Mouse (Mus musculus) mature B cell (primary cell): Measurements from ENCODE around the gene Sephs1.
"Not testable (repeated sequence)": the region's sequence is repeated elsewhere in the genome, so short reads cannot be mapped to it uniquely, and the experiment has no call there.

ENCODE experiments used
- in situ Hi-C: fragments of 300-500 bp; cut with MboI; formaldehyde crosslinking; loops from 2 replicates; pipeline ENCODE4 v1.14.3; 2019

Sephs1 gene

DNA sequence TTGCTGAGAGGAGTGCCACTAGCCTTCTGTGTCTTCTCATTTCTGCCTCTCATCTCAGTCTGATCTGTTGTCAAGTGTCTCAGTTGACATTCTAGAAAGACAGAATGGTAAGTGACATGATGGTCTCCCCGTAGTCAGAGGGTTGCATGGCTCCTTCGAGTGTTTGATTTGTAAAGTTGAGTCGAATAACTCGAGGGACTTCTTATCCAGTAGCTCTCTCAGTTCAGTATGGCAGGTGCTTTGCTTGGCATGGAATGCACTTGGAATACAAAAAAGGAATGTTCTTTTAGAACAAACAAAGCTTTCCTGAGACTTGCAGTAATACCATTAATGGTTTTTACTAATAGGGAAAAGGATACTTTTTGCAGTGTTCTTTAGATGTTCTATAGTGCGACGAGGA is 25.8 kb downstream of the Sephs1 start:
- in situ Hi-C loops, result no loop called here

DNA sequence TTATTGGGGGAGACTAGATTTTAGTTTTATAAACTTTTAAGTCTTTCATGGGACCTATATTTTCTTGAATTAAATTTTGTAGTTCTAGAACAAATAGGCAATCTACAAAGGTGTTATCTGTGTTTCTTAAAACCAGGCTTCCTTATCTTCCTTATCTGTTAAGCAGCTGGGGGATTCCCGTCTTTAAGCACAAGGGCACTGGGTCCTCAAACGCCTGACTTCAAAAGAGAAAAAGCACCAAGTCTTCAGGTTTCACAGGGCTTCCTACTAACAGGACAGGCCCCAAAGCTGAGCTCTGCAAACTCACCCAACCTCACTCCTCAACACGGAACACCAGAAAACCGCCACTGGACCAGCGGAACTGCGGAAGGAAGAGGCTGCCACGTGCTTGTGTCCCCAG is 26.6 kb downstream of the Sephs1 start:
- in situ Hi-C loops, result no loop called here

DNA sequence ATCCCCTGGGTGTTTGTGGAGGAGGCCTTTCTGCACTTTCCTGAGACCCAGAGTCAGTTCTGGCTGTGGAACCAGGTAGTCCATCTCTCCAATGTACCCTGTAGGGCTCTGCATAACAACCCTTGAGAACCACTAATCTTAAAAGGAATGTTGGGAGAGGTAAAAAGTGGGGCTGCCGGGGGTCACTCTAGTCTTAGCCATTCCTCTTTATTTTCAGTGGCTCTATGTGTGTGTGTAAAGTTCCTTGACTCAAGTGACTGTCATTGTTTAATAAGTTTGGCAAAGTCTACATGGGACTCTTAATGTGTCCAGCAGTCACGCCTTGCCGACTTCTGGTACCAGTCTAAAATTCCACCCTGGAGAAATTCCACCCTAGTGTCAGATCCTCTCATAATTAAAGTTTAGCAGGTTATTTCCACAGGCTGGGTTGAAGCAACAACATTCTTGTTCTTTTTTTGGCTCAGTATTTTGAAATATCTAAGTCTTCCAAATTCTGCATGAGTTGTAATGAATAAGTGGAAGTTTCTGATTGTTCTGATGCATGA is 27.5 kb downstream of the Sephs1 start:
- in situ Hi-C loops, result no loop called here

DNA sequence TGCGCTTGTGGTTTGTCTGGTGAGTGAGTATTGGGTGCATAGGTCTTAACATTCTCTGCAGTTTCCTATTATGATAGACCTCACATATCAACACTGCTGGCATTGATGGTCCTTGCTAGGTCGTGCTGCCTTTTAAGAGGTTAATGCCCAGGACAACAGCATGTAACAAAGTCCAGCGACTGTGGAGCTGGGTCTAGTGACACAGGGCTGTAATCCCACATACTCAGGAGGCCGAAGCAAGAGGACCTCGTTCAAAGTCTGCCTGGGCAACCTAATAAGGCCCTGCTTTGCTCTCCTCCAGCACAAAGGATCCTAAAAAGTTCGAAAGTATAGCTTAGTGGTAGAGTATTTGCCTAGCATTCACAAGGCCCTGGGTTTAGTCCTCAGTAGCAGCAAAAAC is 28.5 kb downstream of the Sephs1 start:
- in situ Hi-C loops, result no loop called here

DNA sequence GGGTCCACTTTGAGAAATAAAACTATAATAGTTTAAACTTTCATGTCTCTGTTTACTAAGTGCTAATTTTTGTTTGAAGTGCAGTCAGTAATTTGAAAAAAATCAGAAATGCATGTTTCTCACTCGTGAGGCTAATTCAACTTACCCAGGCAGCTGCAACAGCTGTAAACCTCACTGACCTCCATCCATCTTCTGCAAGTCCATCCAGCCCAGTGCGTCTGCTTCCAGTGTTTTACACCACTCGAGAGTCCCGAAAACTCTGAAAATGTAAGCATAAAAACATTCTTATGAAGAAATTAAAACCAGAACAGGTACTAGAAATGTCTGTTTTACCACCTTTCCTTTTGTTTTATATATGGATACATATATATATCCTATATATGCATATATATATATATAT is 29.2 kb downstream of the Sephs1 start:
- in situ Hi-C loops, result no loop called here

DNA sequence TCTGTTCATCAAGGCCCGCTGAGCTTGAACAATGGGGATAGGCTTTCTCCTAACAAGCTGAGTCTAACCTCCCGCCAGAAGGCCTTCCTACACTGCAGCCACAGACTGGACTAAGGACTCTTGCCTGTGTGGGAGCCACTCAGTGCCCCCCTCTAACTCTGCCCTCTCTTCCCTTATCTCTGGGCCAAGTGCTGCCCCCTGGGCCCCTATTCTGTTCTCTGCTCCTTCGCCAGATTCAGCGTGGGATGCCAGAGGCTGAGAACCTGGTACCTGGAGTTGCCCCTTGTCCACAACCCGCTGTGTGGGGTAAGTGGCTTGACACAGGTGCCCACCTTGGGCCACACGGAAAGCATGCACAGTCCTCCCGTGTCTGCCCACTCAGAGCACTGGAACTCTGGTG is 32.6 kb downstream of the Sephs1 start:
- in situ Hi-C loops, result no loop called here

DNA sequence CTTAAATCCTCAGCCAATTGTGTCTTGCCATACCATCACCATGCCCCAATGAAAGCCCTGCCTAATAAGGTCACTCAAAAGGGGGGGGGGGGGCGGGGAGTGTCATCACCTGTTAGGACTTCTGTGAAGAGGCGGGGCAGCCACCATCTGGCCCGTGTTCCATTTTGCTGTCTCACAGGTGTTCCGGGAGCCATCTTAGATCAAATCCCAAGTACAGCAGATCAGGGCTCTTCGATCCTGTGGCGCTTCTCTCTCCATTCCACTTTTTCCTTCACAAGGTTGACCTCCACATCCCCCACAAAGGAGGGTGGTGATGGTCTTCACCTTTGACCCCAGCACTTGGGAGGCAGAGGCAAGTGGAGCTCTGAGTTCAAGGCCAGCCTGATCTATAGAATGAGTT is 34.7 kb downstream of the Sephs1 start:
- in situ Hi-C loops, result no loop called here

DNA sequence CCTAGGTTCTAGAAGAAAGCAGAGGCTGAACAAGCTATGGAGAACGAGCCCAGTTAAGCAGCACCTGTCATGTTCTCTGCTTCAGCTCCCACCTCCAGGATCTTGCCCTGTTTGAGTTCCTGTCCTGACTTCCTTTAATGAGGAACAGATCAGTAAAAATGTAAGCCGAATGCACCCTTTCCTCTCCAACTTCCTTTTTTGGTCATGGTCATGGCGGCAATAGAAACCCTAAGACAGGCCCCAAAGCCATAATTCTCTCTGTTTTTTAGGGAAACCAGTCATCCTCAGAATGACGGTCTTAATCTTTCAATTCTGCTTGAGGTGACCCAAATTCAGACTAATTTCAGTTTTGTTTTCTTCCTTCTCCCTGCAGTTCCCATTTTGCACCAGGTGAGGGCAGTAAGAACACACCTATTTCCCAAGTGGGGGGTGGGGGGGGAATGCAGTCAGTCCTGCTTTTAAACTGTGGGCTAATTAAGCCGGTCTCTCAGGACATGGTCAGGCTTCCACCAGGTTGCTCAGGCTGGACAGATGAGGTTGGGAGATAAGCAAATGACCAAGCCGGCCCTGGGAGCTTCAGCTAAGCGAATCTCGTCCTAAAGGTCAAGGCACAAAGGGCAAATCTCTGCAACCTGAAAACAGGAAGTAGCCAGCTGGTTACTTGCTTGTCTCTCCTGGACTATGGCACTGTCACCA is 36.1 kb downstream of the Sephs1 start:
- in situ Hi-C loops, result no loop called here

DNA sequence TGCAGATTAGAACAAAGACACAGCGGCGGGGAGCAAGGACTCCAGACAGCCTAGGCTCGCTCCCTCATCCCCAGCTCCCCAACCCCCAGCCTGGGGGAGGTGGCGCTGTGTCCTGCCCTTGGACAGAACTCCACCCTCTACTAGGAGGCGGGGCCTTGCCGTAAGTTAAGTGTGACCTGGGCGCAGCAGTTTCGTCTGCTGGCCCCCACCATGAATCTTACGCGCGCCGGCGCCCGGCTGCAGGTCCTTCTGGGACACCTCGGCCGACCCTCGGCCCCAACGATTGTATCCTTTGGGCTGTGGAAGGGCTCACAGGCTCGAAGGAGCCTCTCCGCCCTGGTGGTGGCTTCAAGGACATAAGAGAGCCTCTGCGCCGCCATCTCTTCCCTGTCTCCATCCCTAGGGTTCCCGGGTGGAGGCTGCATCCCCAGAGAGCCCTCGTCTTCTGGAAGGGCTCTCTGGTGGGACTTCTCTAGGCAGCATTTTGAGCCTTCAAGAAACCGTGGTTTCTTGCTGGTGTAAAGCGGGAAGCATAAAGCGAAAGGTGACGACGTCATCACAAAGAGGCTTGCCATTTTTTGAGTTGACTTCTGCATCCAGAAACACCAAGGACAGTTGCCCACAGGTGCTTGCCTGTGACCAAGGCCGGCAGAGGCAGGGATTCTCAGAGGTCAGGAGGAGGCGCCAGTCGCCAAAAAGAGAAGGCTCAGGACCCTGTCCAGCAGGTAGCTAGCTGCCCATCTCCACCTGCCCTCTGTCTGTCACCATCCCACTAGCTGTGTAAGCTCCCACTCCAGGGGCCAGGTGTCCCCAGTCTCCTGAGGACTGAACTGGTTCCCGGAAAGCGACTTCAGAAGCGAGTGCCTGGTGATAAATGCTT is 37.7 kb downstream of the Sephs1 start, which contains the start of gene Phyh:
Gene Phyh, plus strand, starts transcription at position 160 of the 880 bp plus-strand sequence.
- in situ Hi-C loops, result no loop called here

DNA sequence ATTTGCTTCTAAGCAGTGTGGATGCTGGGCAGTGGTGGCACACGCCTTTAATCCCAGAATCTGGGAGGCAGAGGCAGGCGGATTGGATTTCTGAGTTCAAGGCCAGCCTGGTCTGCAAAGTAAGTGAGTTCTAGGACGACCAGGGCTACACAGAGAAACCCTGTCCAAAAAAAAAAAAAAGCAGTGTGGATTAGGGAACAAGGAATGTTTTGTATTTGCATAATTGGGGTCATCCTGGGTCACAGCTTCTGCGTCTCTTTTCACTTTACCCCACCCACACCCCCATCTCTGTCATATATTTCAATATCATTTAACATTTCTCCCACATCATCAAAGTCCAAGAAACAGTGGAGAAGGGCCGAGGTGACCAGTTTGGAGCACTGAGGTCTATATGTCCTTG is 39.7 kb downstream of the Sephs1 start:
- in situ Hi-C loops, result no loop called here

DNA sequence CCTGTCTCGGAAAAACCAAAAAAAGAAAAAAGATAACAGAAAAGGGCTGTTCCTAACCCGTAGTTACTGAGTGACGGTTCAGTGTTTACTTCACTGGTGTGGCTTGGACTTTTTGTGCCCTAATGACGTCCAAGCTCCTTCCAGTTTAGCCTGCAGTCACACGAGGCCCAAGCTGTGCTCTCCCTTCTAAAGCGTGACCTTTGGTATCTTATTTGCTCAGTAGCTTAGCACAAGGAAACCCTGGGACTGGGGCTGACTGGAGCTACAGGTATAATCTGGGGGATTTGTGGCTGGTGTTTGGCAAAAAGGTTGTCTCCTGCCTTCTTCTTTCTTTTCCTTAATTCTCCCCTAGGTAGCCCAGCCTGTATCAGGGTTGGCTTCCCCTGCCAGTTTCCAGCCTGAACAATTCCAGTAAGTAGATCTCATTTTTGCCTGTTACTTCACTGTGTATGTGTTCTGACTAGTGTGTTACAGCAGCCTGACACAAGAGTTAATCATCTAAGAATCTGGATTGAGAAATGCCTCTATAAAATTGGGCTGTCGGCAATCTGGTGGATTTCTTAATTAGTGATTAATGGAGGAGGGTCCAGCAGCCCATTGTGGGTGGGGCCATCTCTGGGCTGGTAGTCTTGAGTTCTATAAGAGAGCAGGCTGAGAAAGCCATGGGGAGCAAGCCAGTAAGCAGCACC is 41.3 kb downstream of the Sephs1 start:
- in situ Hi-C loops, result no loop called here

DNA sequence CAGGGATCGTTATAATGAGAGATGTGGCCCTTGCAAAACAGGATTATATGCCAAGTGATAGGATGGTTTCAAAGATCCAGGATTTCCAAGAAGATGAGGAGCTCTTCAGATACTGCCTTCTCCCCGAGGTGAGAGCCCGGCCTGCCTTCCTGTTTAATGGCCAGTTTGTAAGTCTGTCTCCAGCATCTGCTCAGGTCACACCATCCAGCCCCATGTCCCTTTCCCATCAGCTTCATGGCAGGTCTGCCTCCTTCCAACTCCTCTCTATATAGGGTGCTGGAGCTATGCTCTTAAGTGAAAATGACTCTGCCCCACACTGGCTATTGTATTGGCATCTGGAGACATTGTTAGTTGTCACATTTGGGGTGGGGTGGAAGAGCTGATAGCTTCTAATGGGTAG is 46.0 kb downstream of the Sephs1 start:
- in situ Hi-C loops, result no loop called here

DNA sequence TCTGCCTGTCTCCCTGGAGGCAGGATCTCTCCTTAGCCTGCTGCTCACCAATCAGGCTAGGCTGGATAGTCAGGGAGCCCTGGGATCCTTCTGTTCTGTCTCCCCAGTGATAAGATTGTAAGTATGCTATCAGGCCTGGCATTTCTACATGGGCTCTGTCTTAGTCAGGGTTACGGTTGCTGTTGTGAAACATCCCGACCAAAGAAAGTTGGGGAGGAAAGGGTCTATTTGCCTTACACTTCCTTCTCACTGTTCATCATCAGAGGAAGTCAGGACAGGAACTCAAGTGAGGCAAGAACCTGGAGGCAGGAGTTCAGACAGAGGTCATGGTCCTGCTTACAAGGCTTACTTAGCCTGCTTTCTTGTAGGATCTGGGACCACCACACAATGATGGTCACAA is 47.9 kb downstream of the Sephs1 start:
- in situ Hi-C loops, result no loop called here

DNA sequence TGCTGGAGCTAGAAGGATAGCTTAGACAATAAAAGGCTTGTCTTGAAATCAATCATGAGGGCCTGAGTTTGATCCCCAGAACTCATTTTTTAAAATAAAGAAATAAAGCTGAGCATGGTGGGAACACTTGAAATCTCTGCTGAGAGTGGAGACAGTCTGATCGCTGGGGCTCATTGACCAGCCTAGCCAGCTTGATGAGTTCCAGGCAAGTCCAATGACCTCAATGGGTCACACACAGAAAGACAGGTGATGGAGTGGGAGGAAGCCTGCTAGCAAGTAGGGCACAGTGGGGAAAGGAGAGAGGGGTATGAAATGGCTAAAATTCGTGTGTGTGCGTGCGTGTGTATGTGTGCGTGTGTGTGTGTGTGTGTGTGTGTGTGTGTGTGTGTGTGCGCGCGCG is 53.2 kb downstream of the Sephs1 start:
- in situ Hi-C loops, result no loop called here

DNA sequence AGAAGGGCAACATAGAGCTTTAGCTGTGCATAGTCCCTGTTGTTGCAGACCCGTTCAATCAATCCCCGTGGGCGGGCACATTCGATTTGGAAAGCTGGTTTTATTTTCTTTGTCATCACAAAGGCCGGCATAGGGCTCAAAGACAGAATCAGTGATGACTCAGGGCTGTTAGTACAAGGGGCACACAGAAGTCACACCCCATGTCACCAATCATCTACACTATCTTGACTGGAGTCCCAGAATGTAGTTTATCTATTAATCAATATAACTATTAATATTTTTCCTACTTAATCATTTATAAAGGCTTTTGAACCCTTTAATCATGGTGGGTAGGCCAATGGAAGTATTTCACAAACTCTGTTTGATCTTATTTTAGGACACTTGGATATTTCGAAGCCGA is 56.6 kb downstream of the Sephs1 start:
- in situ Hi-C loops, result no loop called here

DNA sequence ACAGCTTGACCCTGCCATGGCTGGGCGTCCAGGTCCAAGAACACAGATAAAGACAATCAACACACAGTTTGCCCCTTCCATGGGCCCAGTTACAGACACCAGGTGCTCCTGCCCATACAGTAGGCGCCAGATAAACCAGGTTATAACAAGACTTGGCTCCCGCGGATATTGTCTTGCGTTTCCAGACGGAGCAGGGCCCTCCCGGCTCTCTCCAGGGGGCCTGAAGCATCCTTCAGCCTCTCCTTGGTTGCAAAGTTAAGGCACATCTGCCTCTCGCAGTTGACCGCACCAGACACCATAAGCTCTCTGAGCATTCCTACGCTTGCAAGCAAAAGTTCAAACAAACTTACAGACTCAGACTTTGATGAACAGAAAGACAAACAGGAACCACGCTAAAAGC is 59.5 kb downstream of the Sephs1 start:
- in situ Hi-C loops, result no loop called here

DNA sequence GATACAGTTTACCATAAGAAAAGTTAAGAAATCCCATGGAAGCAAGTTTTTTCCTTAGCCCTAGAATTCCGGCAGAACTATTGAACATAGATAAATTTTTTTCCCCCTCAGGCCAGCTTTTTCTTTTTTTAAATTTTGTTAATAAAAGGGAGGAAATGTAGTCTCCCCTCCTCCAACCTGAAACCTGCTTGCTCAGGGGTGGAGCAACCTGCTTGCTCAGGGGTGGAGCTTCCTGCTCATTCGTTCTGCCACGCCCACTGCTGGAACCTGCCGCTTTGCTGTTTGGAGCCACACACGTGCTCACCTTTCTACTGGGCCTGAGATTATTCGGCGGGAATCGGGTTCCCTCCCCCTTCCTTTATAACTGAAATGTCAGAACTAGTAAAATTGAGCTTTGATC is 68.3 kb downstream of the Sephs1 start:
- in situ Hi-C loops, result not testable (repeated sequence)

DNA sequence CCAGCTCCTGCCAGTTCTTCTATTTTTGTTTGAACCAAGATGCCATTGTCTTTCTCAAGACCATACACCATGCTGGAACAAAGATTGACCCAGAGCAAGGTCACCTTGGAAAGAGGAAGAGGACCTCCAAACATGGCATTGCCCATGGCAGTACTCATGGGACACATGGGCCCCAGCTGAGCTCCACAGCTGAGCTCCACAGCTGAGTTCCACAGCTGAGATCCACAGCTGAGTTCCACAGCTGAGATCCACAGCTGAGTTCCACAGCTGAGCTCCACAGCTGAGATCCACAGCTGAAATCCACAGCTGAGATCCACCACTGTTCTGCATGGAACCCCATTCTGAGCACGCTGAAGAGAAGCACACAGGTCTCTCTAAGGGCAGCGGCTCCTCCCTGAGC is 69.6 kb downstream of the Sephs1 start:
- in situ Hi-C loops, result no loop called here

DNA sequence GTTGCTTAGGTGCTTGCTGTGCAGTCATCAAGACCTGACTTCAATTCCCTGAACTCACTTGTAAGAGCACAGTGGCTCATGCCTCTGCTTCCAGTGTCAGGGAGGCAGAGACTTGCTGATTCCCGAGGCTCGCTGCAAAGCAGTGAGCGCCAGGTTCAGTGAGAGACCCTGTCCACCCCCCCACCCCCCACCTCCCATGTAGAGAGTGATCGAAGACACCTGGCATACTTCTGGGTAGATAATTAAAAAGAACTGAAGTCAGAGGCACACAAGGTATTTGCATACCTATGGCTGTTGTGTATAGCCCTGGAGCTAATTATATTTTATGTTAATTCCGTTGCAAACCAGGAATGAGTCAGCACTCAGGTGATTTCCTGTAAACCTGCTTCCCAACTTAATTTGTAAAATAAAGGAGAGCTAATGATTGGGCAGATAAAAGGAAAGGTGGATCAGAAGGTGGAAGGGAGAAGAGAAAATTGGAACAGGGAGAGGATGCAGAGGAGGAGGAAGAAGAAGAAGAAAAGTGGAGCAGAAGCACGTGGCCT is 72.9 kb downstream of the Sephs1 start:
- in situ Hi-C loops, result no loop called here

DNA sequence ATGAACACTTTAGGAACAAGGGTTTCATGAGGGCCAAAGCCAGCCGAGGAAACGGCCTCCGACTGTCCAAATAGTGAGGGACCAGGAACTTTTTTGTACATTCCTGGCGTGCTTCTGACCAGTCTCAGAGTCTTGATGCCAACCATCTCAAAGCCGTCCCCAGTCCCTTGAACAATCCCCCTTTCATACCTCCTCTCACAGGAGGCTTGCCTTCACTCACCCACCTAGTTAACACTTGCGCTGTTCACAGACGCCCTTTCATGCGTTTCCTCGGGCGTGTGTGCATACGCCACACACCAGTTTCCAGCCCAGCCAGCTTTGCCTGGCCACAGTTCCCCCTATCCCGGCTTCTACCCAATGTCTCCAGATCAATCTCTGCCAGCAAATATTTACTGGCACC is 76.7 kb downstream of the Sephs1 start:
- in situ Hi-C loops, result no loop called here
